Mouse (Mus musculus) olfactory bulb, adult 2 months (tissue): ENCODE measurements around the gene Nsrp1.

ENCODE experiments used
- CTCF ChIP-seq: fragments of 200-500 bp; IDR thresholded peaks from 2 replicates; pipeline ENCODE4 v1.5.1; 2012; ENCODE audit warnings: low read depth, mild to moderate bottlenecking, low read length, moderate library complexity; ENCODE audit not compliant: insufficient read depth
- POLR2A ChIP-seq: fragments of 200-500 bp; IDR thresholded peaks from 2 replicates; pipeline ENCODE4 v1.6.1; 2012; ENCODE audit warnings: mild to moderate bottlenecking, low read depth, low read length, moderate library complexity; ENCODE audit not compliant: insufficient read depth

- TF ChIP-seq POLR2A (no peak), CTCF (no peak)
Observed at GRCm38 (mm10) chr11:77041891-77042290, 36.3 kb downstream of the Nsrp1 start.
